8 mouse cellular contexts compared by ENCODE assay signal in genomic region chr8:86744313-86745220, GRCm38 (mm10). TPM values are rescaled to one million over a fixed set of nuclear protein-coding genes. Genes with fewer than 3 reads are reported as not detected.
A peak's percentile ranks its signal among the peaks of the same experiment; 100 is the strongest.
DNase-seq lines count a peak whose midpoint lies in the region; ATAC-seq and TF ChIP-seq lines count a peak whose summit lies in the region.

No protein-coding gene starts in this region.

- no peak for DNase-seq in neural tube, embryonic 11.5 days (ENCODE audit: low spot score)
- no peak for DNase-seq in neural tube, embryonic 10.5 days (ENCODE audit: extremely low spot score, low spot score)
- DNase-seq in embryonic facial prominence, embryonic 10.5 days (ENCODE audit: low spot score): peak; percentile 15
- DNase-seq in midbrain, postnatal 0 days (ENCODE audit: low spot score): no peak
- DNase-seq in ovary, postnatal 36 days (ENCODE audit: low spot score): no peak
- DNase-seq in adrenal gland, postnatal 25 days: no peak
- DNase-seq in lung, postnatal 25 days (ENCODE audit: low spot score): no peak

- no peak for TF ChIP-seq CTCF in midbrain, postnatal 0 days (IDR thresholded peaks at IDR 0.05)

- WGBS in neural tube, embryonic 11.5 days: 5% methylated on average over 18 of the region's 18 CpGs
- 5% methylated on average over 18 of the region's 18 CpGs for WGBS in embryonic facial prominence, embryonic 10.5 days
- 10% methylated on average over 18 of the region's 18 CpGs for WGBS in intestine, embryonic 15.5 days
- 4% methylated on average over 18 of the region's 18 CpGs for WGBS in midbrain, postnatal 0 days

- 0 out of 2 replicates have a peak, but pooled peaks cover 5% of the 10 kb centered on the region for H3K4me1 ChIP-seq in neural tube, embryonic 11.5 days (ENCODE audit: control insufficient read depth, insufficient read depth, low read length)
- peaks cover 25% of the 10 kb centered on the region for H3K4me1 ChIP-seq in embryonic facial prominence, embryonic 10.5 days
- 0 out of 2 replicates have a peak, but pooled peaks cover 5% of the 10 kb centered on the region for H3K4me1 ChIP-seq in intestine, embryonic 15.5 days (replicated peaks)
- peaks cover 8% of the 10 kb centered on the region; the same call in 1 of the 2 replicates for H3K4me1 ChIP-seq in midbrain, postnatal 0 days (ENCODE audit: insufficient read depth, low read length)

- H3K4me2 ChIP-seq in neural tube, embryonic 11.5 days (ENCODE audit: low read depth): peak overlapping the region; percentile 50
- H3K4me2 ChIP-seq in intestine, embryonic 15.5 days (replicated peaks): peak overlapping the region; percentile 66
- H3K4me2 ChIP-seq in midbrain, postnatal 0 days (ENCODE audit: low read depth, low read length, poor library complexity, severe bottlenecking): peak overlapping the region; percentile 78

- H3K36me3 ChIP-seq in neural tube, embryonic 11.5 days (ENCODE audit: control insufficient read depth, insufficient read depth, low read length): no peaks in the 10 kb centered on the region
- H3K36me3 ChIP-seq in embryonic facial prominence, embryonic 10.5 days (replicated peaks): 0 out of 2 replicates have a peak, but pooled peaks cover 2% of the 10 kb centered on the region
- no peaks in the 10 kb centered on the region for H3K36me3 ChIP-seq in intestine, embryonic 15.5 days
- H3K36me3 ChIP-seq in midbrain, postnatal 0 days (ENCODE audit: insufficient read depth, low read length): no peaks in the 10 kb centered on the region

- no peak for ATAC-seq in neural tube, embryonic 11.5 days (ENCODE audit: insufficient read depth, low FRiP score, low TSS enrichment)
- no peak for ATAC-seq in intestine, embryonic 15.5 days
- no peak for ATAC-seq in midbrain, postnatal 0 days (ENCODE audit: low FRiP score)

- no peaks in the 10 kb centered on the region for H3K27me3 ChIP-seq in neural tube, embryonic 11.5 days (ENCODE audit: control insufficient read depth, insufficient read depth, low read length)
- no peaks in the 10 kb centered on the region for H3K27me3 ChIP-seq in embryonic facial prominence, embryonic 10.5 days (replicated peaks; ENCODE audit: low read depth, poor library complexity, severe bottlenecking)
- no peaks in the 10 kb centered on the region for H3K27me3 ChIP-seq in intestine, embryonic 15.5 days (replicated peaks)
- H3K27me3 ChIP-seq in midbrain, postnatal 0 days (ENCODE audit: insufficient read depth, low read length): no peaks in the 10 kb centered on the region

- H3K4me3 ChIP-seq in neural tube, embryonic 11.5 days (ENCODE audit: low read depth, low read length): peak overlapping the region; percentile 94
- peak overlapping the region; percentile 94 for H3K4me3 ChIP-seq in embryonic facial prominence, embryonic 10.5 days
- peak overlapping the region; percentile 69 for H3K4me3 ChIP-seq in intestine, embryonic 15.5 days (replicated peaks)
- peak overlapping the region; percentile 80 for H3K4me3 ChIP-seq in midbrain, postnatal 0 days (ENCODE audit: low read depth, low read length)

- peak overlapping the region; percentile 96 for H3K27ac ChIP-seq in neural tube, embryonic 11.5 days (ENCODE audit: low read depth, low read length)
- peak overlapping the region; percentile 100 for H3K27ac ChIP-seq in embryonic facial prominence, embryonic 10.5 days (replicated peaks)
- peak overlapping the region; percentile 92 for H3K27ac ChIP-seq in intestine, embryonic 15.5 days
- peak overlapping the region; percentile 98 for H3K27ac ChIP-seq in midbrain, postnatal 0 days (ENCODE audit: low read depth, low read length)

- no peaks in the 10 kb centered on the region for H3K9me3 ChIP-seq in neural tube, embryonic 11.5 days (ENCODE audit: control insufficient read depth, low read length)
- H3K9me3 ChIP-seq in embryonic facial prominence, embryonic 10.5 days: no peaks in the 10 kb centered on the region
- H3K9me3 ChIP-seq in intestine, embryonic 15.5 days: no peaks in the 10 kb centered on the region
- H3K9me3 ChIP-seq in midbrain, postnatal 0 days (ENCODE audit: low read length): no peaks in the 10 kb centered on the region

- H3K9ac ChIP-seq in neural tube, embryonic 11.5 days (ENCODE audit: low read length): peak overlapping the region; percentile 99
- peak overlapping the region; percentile 87 for H3K9ac ChIP-seq in intestine, embryonic 15.5 days
- peak overlapping the region; percentile 98 for H3K9ac ChIP-seq in midbrain, postnatal 0 days (replicated peaks; ENCODE audit: low read length, poor library complexity, severe bottlenecking)

RNA-seq across cellular contexts. Expression of gene Gm10638, which starts 0.9 kb away (rescaled TPM):
- polyA plus RNA-seq in neural tube, embryonic 11.5 days (2014; fragmentation: Nextera tagmentation; extraction: Ambion mirVana): 3.2 and 4.9 TPM in 2 replicates
- 4.6 and 4.8 TPM in 2 replicates for polyA plus RNA-seq in embryonic facial prominence, embryonic 10.5 days (2016; fragmentation: Nextera tagmentation; extraction: Ambion mirVana)
- polyA plus RNA-seq in intestine, embryonic 15.5 days (2015; fragmentation: Nextera tagmentation; extraction: Ambion mirVana): 2.9 and 3.7 TPM in 2 replicates
- total RNA-seq in midbrain, postnatal 0 days (2014; rRNA removed): 1.5 and 1.9 TPM in 2 replicates
- 6.1 TPM in 2 replicates for polyA plus RNA-seq in midbrain, postnatal 0 days (2015; fragmentation: Nextera tagmentation; extraction: Ambion mirVana)
- 2.0 and 4.3 TPM in 2 replicates for total RNA-seq in adrenal gland, postnatal 25 days (2021)

RNA-seq across cellular contexts. Expression of gene Siah1a, which starts 1.2 kb away (rescaled TPM):
- 74.9 and 75.6 TPM in 2 replicates for polyA plus RNA-seq in neural tube, embryonic 11.5 days (2014; fragmentation: Nextera tagmentation; extraction: Ambion mirVana)
- 49.3 and 50.5 TPM in 2 replicates for polyA plus RNA-seq in embryonic facial prominence, embryonic 10.5 days (2016; fragmentation: Nextera tagmentation; extraction: Ambion mirVana)
- 31.2 and 36.1 TPM in 2 replicates for polyA plus RNA-seq in intestine, embryonic 15.5 days (2015; fragmentation: Nextera tagmentation; extraction: Ambion mirVana)
- total RNA-seq in midbrain, postnatal 0 days (2014; rRNA removed): 72.7 and 82.6 TPM in 2 replicates
- polyA plus RNA-seq in midbrain, postnatal 0 days (2015; fragmentation: Nextera tagmentation; extraction: Ambion mirVana): 58.4 and 63.3 TPM in 2 replicates
- total RNA-seq in adrenal gland, postnatal 25 days (2021): 19.1 and 20.3 TPM in 2 replicates
